Mouse (Mus musculus) thymus, postnatal 25 days (tissue): Measurements from ENCODE around the gene Amn1.
"Not testable (repeated sequence)": the region's sequence is repeated elsewhere in the genome, so short reads cannot be mapped to it uniquely, and the experiment has no call there.

ENCODE experiments used
- DNase-seq: peaks from one replicate; pipeline ENCODE4 v3.0.0; 2022

The Amn1 gene

DNA sequence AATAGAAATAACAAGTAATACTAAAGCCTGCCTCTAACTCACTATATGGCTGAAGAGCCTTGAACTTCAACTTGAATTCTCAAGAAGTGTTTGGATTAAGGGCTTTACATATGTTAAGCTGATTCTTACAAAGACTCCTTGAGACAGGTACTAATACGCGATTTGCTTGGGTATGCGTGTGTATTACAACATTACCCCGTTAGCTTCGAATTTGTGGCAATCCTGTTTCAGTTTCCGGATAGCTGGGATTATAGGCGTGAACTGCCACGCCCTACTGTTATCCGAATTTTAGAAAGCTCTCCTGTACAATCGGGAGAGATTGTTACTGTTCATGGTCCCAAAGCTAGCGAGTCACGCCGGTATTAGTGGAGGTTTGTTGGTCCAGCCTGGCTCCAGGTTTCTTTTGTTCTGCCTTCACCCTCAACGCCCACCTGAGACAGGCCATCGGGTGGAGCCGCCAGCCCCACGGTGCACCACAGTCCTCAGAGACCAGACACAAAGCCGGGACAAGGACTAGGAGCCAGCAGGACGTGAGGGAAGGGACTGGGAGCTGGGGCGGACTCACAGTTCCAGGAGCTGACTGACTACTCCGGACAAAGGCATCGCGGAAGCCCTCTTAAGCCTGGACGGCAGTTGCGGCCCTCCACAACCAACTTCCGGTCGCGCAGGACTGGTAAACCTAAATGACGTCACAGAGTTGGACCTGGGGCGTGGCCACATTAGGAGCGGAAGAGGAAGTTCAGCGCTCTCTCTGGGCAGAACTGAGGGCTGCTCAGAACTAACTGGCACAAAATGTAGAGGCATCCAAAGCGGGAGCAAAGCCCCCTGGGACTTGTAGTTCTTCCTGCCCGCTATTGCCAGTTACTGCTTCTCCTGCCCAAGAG, at the start of gene Amn1:
Gene Amn1 (minus strand): TSS at position 672 of the 884 bp plus-strand sequence.
- peak; percentile 95 for DNase-seq

DNA sequence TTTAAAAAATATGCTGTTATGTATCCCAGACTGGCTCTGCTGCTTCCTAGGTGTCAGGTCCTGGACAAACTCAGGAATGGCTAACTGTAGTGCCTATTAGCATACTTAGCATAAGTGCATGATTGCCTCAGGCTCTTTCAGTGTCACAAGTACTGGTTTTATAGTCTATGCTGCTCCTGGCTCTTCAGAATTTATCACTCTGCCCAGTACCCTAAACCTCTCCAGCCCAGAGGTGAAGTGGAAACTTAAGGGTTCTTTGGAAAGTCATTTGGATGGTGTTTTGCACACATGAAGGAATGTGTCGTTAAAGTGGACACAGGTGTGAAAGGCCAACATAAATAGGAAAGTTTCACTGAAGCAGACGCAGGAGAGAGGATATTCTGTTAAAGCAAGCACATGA, 48.3 kb upstream of the Amn1 start:
- DNase-seq, result no peak

DNA sequence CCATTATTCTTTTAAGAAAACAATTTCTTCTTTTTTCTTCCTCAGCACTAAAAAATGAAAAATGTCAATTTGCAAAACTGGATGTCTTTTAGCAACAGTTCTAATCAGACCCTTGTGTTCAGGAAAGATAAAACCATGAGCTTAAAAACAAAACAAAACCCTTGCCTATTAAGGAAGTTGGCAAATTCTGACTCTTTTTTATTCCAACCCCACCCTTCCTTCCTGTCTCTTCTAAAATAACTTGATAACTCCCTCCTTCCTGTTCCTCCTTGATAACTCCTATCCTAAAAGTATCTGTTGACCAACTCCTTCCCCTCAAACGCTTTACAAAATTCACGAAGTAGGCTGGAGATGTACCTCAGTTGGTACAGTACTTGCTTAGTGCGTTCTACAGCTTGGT, 45.4 kb upstream of the Amn1 start:
- no peak for DNase-seq

GRCm38 (mm10) chr6:149224751-149225150, 36.2 kb upstream of the Amn1 start:
- DNase-seq, result no peak

DNA sequence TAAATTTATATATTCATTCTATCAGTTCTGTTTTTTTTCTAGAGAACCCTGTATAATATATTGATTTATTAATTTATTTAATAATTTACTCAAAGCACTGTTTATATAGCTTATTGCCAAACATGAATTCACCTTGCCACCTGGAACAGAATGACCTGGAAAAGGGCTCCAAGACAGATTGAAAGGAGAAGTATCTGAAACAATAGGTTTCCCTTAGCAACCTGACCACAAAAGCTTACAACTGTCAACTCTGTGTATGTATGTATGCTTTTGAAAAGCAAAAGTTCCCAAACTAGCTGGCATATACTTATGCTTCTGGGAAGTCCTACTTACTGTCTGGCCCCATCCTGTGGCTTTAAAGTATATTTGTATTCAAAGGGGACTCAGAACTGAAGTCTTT, 32.8 kb upstream of the Amn1 start:
- no peak for DNase-seq

- DNase-seq, result no peak
Observed at GRCm38 (mm10) chr6:149198572-149198971, 10.1 kb upstream of the Amn1 start.

- DNase-seq, result no peak
Observed at GRCm38 (mm10) chr6:149197116-149197515, 8.6 kb upstream of the Amn1 start.

DNA sequence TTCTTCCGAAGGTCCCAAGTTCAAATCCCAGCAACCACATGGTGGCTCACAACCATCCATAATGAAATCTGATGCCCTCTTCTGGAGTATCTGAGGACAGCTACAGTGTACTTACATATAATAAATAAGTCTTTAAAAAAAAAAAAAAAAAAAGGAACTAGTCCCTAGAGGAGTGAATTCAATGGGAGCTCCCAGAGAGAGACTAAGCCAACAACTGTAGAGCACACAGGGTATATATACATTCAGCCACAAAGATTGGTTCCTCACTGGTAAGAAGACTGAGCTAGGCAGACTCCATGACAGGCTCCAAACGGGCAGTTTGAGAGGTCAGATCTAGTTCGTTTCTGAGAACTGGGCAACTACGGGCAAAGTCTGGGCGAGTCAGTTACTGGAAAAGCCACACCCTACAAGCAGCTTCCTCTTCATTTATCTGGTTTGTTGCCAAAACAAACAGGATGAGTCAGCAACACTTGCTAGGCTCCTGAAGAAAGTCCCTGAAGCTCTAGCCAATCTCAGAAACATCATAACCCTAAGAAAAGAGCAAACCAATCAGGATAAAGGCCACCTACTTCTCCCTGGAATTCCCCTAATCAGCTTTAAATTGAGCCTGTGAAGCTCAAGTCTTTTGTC, 4.9 kb upstream of the Amn1 start:
- DNase-seq, result no peak

DNA sequence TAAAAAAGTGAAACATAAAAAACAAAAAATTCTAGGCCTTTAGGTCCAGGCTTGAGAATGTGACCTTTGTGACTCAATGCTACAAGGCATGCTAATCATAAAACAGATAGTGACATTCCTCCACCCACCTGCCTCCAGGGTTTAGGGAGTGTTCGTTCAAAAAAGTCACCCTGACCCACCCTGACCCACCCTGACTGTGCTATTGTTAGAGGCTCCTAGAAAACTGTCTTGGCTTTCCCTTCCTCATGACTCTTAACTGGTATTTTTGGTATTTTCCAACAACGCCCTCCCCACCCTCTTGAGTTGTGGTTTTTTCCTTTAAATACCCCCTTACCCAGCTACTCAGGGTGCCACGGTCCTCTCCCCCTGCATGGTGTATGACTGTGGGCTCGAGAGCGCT, 3.4 kb upstream of the Amn1 start:
- not testable (repeated sequence) for DNase-seq

DNA sequence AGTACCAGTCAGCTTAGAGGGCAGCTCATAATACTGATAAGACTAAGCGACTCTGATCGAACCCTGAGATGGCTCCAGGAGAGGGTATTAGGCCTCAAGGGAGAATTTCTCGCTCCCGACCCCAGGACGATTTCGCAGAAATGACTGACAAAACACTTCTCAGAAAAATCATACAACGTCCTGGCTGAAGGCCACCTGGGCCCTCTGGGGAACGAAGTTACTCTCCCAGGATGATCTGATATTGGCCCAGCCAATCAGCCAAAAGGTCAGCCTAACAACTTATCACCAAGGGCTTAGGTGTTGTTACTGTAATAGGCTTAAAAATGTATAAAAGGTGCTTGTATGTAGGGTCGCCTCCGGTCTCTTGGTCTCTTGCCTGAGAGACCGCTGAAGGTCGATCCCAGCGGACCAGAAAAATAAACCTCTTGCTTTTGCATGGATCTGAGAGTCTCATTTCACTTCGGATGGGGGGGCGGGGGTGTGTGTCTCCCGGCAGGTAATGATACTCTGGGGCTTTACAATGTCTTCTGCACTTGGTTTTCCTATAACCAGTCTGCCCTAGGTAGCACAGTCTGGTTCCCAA, 919 bp upstream of the Amn1 start:
- DNase-seq, result no peak

DNA sequence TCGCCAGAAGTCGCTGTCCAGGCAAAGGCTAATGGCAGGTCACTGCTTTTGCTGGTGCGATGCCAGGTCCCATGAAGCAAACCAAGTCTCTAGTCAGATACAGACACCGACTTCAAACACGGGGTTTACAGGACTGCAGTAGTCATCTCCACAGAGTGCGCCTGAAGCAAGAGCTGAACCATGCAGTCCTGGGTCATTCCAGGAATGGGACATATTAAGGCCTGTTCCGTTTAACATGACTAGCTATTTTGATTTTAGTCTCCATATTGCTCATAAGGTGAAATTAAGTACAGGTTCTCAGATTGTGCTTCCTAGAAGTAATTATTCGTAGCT, 379 bp upstream of the Amn1 start:
- no peak for DNase-seq

GRCm38 (mm10) chr6:149187371-149187770, 1.1 kb downstream of the Amn1 start:
- no peak for DNase-seq

- no peak for DNase-seq
Observed at GRCm38 (mm10) chr6:149184007-149184406, 4.5 kb downstream of the Amn1 start.

- no peak for DNase-seq
Observed at GRCm38 (mm10) chr6:149179064-149179463, 9.4 kb downstream of the Amn1 start.

DNA sequence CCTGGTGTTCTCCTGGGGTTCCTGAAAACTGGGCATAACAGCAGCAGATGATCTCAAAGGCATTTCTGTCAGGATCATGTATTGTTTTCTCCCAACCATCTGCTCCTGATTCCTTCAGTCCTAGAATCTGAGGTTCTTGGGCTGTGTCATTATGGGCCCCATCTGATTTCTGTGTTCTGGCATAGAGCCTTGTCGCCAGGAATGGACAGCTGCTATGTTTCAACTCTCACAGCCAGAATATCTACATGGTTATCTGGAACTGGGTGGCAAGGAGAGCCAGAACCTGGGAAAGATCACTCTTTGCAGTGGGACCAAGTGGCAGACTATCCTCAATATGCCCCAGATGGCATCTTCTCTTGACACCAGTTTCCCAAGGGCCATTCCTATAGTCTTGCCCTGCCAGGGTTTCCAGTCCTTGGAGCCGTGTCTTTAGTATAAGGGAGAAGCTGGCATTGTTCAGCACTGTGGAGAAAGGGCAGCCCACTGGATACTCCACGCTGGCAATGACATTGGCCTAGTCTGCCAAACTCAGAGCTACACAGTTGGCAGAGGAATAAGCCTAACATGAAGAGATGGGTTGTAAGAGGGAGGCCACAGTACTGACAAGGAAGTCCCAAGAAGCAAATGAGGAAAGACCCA, 13.5 kb downstream of the Amn1 start:
- no peak for DNase-seq

- DNase-seq, result no peak
Observed at GRCm38 (mm10) chr6:149173831-149174625, 14.5 kb downstream of the Amn1 start.

GRCm38 (mm10) chr6:149169965-149170364, 18.5 kb downstream of the Amn1 start:
- not testable (repeated sequence) for DNase-seq

DNA sequence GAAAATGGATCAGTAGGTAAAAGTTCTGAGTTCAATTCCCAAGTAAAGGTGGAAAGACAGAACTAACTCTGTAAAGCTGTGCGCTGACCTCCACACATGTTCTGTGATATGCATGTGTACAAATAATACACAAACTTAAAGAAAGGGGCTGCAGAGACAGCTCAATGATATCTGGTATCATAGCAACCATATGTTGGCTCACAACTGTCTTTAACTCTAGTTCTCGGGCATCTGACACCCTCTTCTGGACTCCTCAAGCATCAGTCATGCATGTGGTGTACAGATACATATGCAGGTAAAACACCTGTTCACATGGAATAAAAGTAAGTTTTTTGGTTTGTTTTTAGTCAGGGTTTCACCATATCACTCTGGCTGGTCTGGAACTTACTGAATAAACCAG, 20.1 kb downstream of the Amn1 start:
- DNase-seq, result no peak

DNA sequence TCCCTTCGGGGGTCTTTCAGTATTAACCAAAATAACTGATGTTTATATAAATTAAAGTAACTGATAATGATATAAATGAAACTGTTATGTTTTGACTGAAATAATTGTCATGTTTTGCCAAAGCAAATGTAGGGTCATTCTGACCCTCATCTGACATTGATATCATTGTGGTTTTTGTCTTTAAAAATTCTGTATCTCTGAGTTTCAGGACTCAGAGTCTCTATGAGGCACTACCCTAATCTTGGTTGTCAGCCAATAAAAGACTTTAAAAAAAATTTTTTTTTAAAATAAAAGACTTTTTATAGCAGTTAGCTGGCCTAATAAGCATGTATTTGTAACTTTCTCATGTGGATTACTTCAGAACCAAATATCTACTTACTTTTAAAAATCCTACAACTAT, 20.8 kb downstream of the Amn1 start:
- no peak for DNase-seq

DNA sequence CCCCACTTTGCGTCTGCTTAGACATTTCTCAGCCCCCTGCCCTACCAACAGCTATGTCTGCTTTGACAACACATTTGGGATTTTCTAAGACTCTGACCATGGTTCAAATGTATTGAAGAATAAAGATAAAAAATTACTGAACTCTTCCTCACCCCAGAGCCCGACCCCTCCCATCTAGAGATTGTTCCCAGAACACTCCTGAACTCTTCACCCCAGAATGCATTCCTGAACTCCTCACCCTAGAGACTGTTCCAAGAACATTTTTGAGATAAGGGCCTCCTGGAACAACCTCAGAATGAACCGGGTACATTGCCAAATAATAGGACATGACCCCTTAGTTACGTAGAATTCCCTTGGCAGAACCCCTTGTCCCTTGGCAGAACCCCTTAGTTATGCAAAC, 21.5 kb downstream of the Amn1 start:
- not testable (repeated sequence) for DNase-seq

- DNase-seq, result no peak
Observed at GRCm38 (mm10) chr6:149155031-149155841, 33.3 kb downstream of the Amn1 start.
